Mouse (Mus musculus): ENCODE measurements around the gene Chchd6. TPM values are rescaled to one million over a fixed set of nuclear protein-coding genes. Genes with fewer than 3 reads are reported as not detected.

Chchd6 gene
- total RNA-seq, 2 experiments from 2014 or later: 1.7 to 3.8 TPM

DNA sequence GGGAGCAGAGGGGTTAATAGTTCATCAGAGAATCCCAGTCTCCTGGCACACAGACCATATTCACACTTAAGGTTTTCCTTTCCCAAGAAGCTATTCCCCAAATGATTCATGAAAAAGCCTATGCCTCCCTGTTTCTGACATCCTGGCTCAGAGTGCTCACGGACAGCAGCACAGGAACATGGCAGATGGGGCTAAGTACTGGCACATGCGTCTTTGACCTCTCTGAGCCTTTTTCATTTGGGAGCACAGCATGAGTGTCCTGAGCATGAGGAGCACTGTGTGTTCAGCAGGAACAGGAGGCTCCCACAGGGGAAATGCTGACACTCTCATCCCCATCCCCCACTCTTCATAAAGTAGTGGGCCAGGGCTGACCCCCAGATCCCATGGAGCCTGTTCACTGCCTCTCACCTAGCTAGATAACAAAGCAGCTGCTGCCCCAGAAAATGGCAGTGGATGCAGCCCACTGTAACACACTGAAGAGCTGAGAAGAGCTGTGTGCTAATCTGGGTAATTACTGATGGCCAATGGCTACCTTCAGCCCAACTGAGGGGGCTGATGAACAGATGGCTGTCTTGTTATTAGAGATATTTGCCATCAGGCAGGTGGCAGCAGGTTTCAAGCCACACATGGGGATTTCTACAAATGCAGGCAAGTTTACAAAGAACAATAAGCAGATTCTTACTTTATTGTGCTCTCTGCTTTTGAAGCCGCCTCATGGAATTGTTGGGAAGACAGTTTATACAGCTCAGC, 176.2 kb downstream of the Chchd6 start:
- ATAC-seq (replicated peaks; ENCODE audit: low FRiP score, poor library complexity, severe bottlenecking): no peak

DNA sequence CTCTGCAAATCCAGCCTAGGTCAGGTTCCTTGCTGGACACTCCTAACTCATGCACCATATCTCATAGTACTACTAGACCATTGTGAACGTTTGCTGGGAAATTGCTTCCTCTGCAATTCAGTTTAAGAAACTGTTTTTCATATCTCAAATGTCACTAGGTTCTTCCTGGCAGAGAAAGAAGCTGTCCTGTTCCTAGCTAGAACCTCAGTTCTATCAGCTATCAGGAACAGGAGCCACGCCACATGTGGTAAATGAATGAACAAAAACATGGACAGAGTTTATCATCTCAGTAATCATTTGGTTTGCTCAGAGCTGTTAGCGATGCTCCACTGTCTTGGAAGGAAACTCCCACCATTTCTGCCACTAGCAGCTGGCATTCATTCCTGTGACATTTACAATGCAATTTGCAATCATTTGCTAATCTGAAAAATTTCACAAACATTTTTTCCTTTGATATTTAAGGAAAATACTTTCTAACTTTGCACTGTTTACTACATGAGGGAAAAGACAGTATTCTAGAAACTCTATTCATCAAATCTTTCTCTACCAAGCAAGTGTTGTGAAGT, 179.3 kb downstream of the Chchd6 start:
- ATAC-seq (replicated peaks; ENCODE audit: low FRiP score, poor library complexity, severe bottlenecking): no peak

DNA sequence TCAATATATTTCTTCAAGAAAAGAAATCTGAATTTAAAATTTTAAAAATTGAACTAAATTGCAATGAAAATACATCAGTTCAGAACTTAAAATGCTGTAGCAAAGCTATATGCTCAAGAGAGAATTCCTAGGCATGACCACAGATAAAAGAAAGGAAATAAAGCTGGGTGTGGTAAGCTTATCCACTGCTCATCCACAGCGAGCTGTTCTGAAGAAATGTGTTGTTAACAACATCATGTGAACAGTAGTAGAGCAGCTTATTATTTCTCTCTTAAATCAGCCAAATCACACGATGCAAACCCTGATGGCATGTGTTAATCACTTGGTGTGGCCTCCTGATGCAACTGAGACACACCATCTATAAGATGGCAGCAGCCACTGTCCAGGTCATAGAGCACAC, 180.4 kb downstream of the Chchd6 start:
- no peak for ATAC-seq (replicated peaks; ENCODE audit: low FRiP score, poor library complexity, severe bottlenecking)

DNA sequence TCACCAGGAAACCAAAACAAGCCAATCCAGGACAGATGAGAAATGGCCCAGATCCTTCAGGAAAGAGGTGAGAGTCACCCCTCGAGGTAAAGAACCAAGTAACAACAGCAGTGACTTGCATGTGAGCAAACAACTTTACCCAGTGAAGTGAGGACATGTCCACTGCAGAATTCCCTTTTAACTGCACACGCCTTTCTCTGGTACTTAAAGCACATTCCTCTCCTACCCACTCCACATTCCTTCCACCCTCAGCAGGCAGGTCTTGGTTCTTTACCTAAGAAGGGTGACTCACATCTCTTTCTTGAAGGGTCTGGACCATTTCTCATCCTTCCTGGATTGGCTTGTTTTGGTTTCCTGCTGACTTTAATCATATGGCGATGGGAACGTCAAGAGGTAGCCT, 181.3 kb downstream of the Chchd6 start:
- no peak for ATAC-seq (replicated peaks; ENCODE audit: low FRiP score, poor library complexity, severe bottlenecking)

DNA sequence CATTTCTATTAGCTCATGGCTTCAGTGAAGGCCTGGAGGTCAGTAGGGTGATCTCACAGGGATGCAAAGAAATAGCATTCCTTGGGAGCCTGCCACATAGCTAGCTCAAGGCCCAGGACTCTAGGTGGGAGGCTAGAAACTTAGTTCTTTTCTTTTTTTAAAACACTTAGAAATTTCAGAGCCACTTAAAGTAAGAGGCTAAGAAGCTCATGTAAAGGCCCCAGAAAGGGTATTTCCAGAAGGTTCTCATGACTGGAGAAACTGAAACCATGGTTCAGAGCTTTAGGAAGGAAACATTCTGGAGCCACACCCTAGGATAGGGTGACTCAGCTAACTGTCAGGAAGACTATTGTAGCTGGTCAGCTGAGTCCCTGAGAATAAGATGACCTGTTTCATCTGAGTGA, 182.0 kb downstream of the Chchd6 start:
- no peak for ATAC-seq (replicated peaks; ENCODE audit: low FRiP score, poor library complexity, severe bottlenecking)

DNA sequence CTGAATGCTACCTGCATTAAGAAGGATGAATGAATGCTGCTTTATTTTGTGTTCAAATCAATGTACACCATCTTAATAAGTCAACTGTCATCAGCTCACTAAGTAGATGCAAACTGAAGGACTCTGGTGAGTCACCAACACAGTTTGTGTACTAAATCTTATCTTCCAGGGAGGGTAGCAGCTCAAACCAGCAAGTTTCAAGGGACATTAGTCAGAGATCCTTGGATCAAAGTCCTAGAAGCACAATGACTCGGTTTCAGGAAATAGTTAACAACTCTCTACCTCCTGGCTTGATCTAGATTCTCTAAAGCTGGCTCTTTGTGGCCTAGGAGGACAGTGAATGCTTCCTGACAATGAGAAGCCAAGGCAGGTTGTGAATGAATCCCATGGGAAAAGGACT, 182.9 kb downstream of the Chchd6 start:
- ATAC-seq (replicated peaks; ENCODE audit: low FRiP score, poor library complexity, severe bottlenecking): no peak

DNA sequence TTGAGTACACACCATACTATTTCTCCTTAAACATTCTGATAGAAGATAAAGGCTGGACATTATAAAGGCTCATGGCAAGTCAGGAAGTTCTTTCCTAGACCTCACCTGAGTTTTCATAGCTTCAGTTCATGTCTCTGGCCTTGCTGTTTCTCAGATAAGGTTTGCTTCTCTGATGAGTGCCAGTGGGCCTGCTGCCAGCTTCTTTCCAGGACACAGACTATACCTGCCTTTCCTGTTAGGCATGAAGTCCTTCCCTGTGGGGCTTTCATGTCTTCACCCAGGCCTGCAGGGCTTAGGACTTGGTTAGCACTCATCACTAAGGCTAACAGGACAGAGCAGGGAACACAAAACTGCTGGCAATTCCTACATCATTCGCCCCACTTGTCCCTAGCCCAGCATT, 186.4 kb downstream of the Chchd6 start:
- ATAC-seq (replicated peaks; ENCODE audit: low FRiP score, poor library complexity, severe bottlenecking): no peak

DNA sequence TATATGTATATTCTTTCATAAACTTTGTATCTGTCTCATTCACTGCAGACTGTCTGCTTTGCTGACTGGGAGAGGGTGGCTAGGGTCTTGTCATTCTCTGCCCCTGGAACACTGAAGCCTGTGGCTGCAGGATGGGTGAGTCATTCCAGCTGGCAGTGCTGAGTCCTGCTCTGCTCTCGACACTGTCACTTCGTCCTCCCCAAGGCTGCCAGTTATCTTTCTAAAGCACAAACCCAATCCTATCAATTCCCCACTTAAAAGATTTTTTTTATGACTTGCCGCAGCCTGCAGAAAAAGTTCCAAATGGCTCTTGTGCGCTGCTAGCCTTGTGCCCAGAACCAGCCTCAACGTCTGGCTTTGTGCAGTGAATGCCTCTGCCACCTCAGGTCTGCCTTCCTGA, 187.2 kb downstream of the Chchd6 start:
- no peak for ATAC-seq (replicated peaks; ENCODE audit: low FRiP score, poor library complexity, severe bottlenecking)

DNA sequence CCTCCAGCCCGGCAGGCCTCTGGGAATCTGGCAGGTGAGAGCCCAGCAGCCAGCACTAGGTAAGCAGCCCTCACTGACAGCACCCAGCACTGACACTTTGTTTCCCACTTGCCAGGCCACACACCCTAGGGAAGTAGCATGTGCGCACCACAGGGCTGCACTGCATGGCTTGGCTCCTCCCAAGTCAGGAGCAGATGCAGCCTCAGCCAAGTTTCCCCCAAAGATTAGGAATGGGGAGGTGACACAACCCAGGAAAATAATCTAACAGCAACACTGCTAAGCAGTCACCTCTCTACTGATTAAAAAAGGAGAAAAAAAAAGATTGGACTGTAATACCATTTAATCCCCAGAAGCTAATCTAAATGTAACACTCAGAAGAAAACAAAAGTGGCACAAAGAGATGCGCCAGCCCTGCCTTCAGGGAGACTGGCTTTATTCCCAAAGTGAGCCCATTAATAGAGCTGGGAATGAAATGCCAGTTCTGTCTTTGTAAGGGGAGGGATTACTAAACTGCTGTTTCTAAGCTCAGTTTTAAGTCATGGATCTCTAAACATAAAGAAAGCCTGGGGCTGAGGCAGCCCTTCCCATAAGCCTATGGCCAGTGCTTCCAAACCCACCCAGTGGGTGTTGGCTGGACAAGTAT, 188.1 kb downstream of the Chchd6 start:
- no peak for ATAC-seq (replicated peaks; ENCODE audit: low FRiP score, poor library complexity, severe bottlenecking)

DNA sequence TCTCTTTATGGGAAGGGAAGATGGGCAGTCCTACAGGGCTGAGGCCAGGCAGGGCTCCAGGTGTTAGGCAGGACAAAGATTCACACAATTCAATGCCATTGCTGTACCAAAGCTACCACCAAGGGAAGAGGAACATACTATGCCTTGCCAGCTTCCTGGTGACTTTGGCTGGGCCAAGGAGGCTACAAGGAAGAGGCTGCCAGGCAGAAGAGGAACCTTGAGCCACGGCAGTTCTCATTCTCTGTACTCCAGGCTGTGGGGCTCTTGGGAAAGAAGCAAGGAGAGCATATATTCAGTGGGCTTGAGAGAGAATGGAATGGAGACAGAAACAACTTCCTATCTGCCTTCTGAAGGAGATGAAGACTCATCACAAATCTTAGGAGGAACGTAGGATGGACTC, 190.5 kb downstream of the Chchd6 start:
- no peak for ATAC-seq (replicated peaks; ENCODE audit: low FRiP score, poor library complexity, severe bottlenecking)

DNA sequence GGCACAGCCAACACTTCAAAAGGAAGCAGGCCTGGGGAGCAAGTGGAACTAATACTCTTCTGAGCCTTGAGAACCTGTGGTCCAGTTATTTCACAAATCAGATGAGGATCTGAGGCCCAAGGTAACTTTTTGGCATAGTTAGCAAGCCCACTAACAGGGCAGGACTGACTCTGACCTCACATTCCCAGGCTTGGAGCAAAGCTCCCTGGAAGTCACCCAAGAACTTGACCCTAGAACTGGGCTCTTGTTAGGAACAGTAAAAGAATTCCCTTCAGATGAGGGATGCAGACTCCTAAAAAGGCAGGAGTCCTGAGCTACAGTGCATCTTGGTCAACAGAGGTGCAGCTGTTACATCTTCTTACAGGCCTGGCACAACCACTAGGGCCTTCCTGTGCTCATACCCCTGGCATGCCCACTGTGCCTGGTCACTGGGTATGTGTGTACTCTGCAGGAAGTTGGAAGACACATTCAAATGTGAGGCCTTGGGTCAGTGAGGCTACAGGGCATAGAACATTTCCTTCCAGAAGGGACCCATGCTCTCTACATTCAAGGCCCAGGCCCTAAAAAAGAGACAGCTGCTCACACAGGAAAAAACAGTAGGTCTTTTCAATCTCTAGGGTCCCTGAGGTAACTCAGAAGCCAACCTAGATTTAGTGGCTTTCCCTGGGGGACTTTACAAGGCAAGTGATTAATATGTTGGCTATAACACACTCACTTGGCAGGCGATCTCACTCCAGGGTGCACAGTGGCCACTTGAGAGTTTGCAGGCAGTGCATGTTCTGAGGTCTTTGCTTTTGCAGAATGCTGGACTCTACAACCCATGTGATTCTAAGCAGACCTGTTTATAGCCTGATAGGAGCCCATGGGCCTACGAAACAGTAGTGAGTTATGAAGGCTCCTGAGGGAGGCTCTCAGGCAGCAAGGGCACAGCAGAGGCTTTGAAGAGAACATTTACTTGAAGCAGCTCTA, 191.9 kb downstream of the Chchd6 start:
- ATAC-seq (replicated peaks; ENCODE audit: low FRiP score, poor library complexity, severe bottlenecking): no peak

DNA sequence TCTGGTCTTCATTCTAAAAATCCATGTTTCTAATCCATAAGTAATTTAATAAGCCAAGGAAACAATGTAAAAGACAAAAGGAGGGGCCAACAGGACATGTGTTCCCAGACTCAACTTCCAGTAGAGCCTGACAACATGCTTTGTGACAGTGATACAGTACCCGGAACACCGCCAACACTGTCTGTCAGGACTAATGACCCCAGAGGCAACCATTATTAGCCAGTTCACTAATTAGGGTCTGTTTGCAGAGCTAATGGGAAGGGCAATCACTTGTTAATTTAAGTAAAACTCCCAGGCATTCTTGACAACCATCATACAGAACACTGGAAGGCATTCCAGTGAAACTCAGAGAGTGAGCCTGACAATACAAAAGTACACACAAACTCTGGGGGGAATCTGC, 193.0 kb downstream of the Chchd6 start:
- ATAC-seq (replicated peaks; ENCODE audit: low FRiP score, poor library complexity, severe bottlenecking): no peak

DNA sequence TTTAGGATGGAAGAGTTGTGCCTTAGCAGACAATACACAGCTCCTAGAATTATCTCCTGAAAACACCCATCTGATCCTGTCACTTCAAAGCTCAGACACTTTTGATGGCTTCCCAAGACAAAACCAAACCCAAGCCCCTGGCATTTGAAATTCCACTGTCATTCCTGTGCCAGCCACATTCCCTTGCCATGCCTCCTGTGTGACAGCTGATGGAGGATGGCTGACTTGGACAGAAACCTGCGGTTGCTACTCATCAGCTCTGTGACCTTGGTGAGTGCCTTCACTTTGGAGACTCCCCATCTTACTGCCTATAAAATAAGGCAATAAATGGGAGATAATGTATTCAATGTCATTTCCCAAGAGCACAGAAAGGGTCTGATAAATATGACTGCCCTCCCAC, 195.9 kb downstream of the Chchd6 start:
- no peak for ATAC-seq (replicated peaks; ENCODE audit: low FRiP score, poor library complexity, severe bottlenecking)

DNA sequence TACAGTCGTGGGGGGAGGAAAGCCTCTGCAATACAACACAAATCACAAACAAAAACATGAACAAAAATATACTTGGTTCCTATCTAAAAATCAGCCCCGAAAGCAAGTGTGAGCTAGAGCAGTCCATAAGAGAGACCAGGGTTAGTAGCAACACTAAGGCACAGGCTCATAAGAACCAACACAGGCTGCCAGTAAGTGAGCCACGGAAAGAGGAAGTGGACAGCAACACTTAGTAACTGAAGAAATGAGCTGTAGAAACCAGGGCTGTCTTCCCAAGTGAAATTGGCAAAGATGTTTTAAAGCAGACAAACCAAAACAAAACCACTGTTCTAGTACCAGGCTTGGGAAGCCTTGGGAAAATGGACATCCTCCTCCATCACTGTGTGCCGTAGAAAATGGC, 197.5 kb downstream of the Chchd6 start:
- ATAC-seq (replicated peaks; ENCODE audit: low FRiP score, poor library complexity, severe bottlenecking): no peak

DNA sequence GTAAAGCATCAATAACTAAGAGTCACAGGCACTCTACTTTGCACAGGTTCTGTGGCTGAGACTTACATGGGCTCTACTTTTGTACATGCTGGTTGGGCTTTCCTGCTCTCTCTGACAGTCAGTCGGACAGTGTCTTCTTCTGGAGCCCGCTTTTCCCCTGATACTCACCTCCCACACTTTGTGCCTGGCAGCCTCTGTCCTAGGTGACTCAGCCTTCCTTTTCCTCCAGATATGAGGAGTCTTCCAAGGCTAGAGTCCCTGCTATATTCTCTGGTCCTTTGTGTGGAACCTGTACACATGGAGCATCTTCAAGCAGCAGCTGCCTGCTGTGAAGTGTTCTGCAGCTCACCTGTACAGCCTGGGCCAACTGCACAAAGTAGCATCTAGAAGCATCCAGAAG, 201.6 kb downstream of the Chchd6 start:
- ATAC-seq (replicated peaks; ENCODE audit: low FRiP score, poor library complexity, severe bottlenecking): no peak

DNA sequence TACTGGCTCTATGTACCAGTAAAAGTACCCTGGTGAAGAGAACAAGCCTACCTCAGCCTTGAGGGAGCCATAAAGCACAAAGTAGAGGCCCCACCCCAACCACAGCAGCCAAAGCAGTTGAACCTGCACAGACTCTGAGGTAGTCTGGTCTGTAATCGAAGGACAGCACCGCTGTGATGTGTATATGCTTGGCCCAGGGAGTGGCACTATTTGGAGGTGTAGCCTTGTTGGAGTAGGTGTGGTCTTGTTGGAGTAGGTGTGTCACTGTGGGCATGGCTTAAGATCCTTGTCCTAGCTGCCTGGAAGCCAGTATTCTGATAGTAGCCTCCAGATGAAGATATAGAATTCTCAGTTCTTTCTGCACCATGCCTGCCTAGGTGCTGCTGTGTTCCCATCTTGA, 203.2 kb downstream of the Chchd6 start:
- no peak for ATAC-seq (replicated peaks; ENCODE audit: low FRiP score, poor library complexity, severe bottlenecking)

DNA sequence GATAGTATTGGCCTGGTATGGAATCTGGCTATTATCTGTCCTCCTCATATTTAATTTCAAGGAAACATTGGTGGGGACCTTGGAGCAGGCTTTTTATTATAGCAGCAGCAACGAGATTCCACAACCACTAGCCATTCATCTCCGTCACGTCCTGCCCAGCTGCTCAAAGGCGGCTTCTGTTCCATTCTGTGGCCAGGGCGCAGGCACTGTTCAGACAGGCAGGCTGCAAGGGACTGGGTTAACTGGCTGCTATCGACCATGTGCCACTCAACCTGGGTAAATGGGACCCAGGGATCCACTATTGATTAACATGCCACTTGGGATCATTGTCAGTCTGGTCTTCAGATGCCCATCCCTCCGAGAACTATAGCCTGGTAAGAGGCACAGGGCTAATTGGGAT, 205.7 kb downstream of the Chchd6 start:
- ATAC-seq (replicated peaks; ENCODE audit: low FRiP score, poor library complexity, severe bottlenecking): no peak

DNA sequence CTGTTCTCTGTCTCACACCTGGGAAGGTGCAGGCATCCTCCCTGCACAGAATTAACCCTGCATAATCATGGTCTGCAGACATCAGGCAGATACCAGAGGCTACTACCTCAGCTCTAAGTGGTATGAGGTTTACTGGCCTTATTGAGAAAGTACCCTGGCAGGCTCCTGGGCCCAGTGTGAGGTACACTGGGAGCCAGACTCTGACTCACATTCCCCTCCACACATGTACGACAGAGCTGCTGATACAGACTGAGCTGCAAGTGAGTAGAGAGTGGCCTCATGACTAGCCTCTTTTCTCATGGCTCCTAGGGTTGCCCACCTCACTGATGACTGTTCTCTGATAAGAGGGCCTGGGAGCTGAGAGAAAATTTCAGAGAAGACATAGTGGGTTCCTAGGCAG, 208.5 kb downstream of the Chchd6 start:
- ATAC-seq (replicated peaks; ENCODE audit: low FRiP score, poor library complexity, severe bottlenecking): no peak

DNA sequence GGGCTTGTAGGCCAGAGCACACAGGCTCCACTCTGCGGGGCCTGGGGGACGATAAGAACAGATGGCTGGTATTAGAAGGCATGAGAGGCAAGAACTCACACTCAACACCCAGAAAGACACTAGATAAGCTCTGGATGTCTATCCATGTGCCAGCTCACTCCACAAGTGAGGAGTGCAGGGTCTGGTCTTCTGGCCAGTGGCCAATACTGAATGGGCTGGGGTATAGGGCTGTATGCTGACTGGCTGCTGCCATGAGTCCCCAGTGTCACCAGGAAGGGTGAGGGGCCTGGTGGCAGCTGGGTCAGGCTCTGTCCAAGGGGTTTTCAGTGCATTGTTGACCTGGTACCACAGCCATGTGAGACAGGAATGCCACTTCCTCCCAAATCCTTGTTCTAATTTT, 210.8 kb downstream of the Chchd6 start:
- ATAC-seq (replicated peaks; ENCODE audit: low FRiP score, poor library complexity, severe bottlenecking): no peak

DNA sequence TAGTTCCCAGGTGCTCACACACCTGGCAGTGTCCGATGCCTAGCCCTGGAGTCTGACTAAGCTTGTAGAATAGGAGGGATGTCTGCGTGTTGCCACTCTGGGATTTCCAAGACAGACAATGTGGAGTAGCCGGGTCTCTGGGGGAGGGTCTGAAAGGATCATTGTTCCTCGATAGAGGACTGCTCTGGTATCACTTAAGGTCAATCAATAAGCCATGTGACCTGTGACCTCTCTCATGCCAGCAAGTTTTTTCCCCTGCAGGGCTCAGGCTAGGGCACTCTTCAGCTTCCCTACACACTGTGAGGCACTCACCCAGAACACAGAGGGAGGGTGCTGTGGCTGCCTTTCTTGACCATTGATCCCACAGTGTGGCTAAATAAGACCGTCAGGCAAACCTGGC, 213.6 kb downstream of the Chchd6 start:
- no peak for ATAC-seq (replicated peaks; ENCODE audit: low FRiP score, poor library complexity, severe bottlenecking)

Data from erythroblast, adult 5-6 weeks (primary cell).